Mouse (Mus musculus): ENCODE measurements around the gene Abhd12. TPM values are rescaled to one million over a fixed set of nuclear protein-coding genes. Genes with fewer than 3 reads are reported as not detected.

The Abhd12 gene
- polyA plus RNA-seq, 1 experiment from 2014 or later, result 65.8 TPM

GRCm38 (mm10) chr2:150904936-150905450 lies 452 bp upstream of the Abhd12 start, which contains the start of gene Gins1:
TSS of gene Gins1 (plus strand) at chr2:150905400.
- ATAC-seq, result no peak; the same call in 1 of the 2 replicates
- H3K4me2 ChIP-seq, result peak within 1 kb of the TSS; percentile 76
- WGBS, result 42% methylated on average over 9 of the region's 9 CpGs
- no peaks in the 10 kb centered on the region for H3K27me3 ChIP-seq
- H3K27ac ChIP-seq, result peak within 1 kb of the TSS; percentile 85
- peaks cover 22% of the 10 kb centered on the region for H3K4me1 ChIP-seq
- H3K4me3 ChIP-seq, result peak within 1 kb of the TSS; percentile 86
- peak within 1 kb of the TSS; percentile 86 for H3K9ac ChIP-seq
- no peaks in the 10 kb centered on the region for H3K9me3 ChIP-seq (replicated peaks)
- H3K36me3 ChIP-seq (ENCODE audit: poor library complexity, severe bottlenecking), result no peaks in the 10 kb centered on the region; the same call in 1 of the 2 replicates

- Histone ChIP-seq H3K4me2 (no peak overlapping the region; the same call in 1 of the 2 replicates), H3K9ac (no peak overlapping the region), H3K27ac (no peak overlapping the region), H3K9me3 (replicated peaks) (no peaks in the 10 kb centered on the region), H3K4me1 (peaks cover 21% of the 10 kb centered on the region), H3K27me3 (no peaks in the 10 kb centered on the region), H3K36me3 (ENCODE audit: poor library complexity, severe bottlenecking) (no peaks in the 10 kb centered on the region; the same call in 1 of the 2 replicates), H3K4me3 (peak overlapping the region; percentile 10; the same call in 1 of the 2 replicates)
- no peak for ATAC-seq
- WGBS, result 87% methylated on average over 8 of the region's 8 CpGs
Measured at GRCm38 (mm10) chr2:150902347-150902746, 2.2 kb downstream of the Abhd12 start.

- H3K36me3 ChIP-seq (ENCODE audit: poor library complexity, severe bottlenecking), result no peaks in the 10 kb centered on the region; the same call in 1 of the 2 replicates
- H3K9ac ChIP-seq, result no peak overlapping the region
- H3K9me3 ChIP-seq (replicated peaks), result no peaks in the 10 kb centered on the region
- no peak overlapping the region for H3K4me3 ChIP-seq
- no peak for ATAC-seq
- no peak overlapping the region for H3K4me2 ChIP-seq
- peaks cover 21% of the 10 kb centered on the region for H3K4me1 ChIP-seq
- no peak overlapping the region for H3K27ac ChIP-seq
- WGBS, result 97% methylated on average over 6 of the region's 6 CpGs
- H3K27me3 ChIP-seq, result no peaks in the 10 kb centered on the region
Measured at GRCm38 (mm10) chr2:150900341-150900740, 4.2 kb downstream of the Abhd12 start.

GRCm38 (mm10) chr2:150895691-150896252 lies 8.8 kb downstream of the Abhd12 start:
- no peak overlapping the region for H3K4me3 ChIP-seq
- no peak overlapping the region for H3K4me2 ChIP-seq
- H3K9ac ChIP-seq, result no peak overlapping the region
- H3K27ac ChIP-seq, result no peak overlapping the region
- no peaks in the 10 kb centered on the region; the same call in 1 of the 2 replicates for H3K36me3 ChIP-seq (ENCODE audit: poor library complexity, severe bottlenecking)
- 78% methylated on average over 7 of the region's 7 CpGs for WGBS
- H3K27me3 ChIP-seq, result no peaks in the 10 kb centered on the region
- H3K4me1 ChIP-seq, result no peaks in the 10 kb centered on the region
- ATAC-seq, result no peak
- no peaks in the 10 kb centered on the region for H3K9me3 ChIP-seq (replicated peaks)

DNA sequence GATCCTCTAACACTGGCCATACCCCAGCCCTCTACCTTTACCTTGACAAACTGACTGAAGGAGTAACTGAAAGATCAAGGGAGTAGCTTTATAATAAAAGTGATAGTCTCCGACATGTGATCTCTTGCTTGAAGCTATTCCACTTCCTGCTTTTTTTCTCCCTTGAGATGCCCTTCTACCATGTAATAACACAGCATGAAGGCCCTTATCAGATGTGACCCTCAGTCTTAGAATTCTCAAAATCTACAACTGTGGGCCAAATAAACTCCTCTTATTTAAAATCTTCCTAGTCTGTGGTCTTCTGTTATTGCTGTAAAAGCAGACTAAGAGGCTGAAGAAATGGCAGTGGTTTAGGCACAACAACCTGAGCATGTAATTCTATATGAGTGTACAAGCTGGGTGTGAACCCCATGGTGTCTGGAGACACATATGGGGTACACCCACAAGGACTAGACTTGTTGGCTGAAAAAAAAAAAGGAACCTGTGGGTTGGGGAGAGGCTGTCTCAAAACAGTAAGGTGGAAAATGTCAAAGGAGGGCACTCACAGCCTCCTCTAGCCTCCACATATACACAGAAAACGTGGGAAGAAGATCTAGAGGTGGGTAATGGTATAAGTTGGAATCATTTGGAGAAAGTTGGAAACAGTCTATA lies 9.8 kb downstream of the Abhd12 start:
- no peaks in the 10 kb centered on the region for H3K36me3 ChIP-seq (ENCODE audit: poor library complexity, severe bottlenecking)
- no peak overlapping the region for H3K4me2 ChIP-seq
- no peaks in the 10 kb centered on the region for H3K27me3 ChIP-seq
- no peak overlapping the region for H3K27ac ChIP-seq
- no peak overlapping the region for H3K4me3 ChIP-seq
- WGBS, result 83% methylated on average over 2 of the region's 2 CpGs
- ATAC-seq, result no peak
- H3K9ac ChIP-seq, result no peak overlapping the region
- no peaks in the 10 kb centered on the region for H3K4me1 ChIP-seq
- H3K9me3 ChIP-seq (replicated peaks), result no peaks in the 10 kb centered on the region

DNA sequence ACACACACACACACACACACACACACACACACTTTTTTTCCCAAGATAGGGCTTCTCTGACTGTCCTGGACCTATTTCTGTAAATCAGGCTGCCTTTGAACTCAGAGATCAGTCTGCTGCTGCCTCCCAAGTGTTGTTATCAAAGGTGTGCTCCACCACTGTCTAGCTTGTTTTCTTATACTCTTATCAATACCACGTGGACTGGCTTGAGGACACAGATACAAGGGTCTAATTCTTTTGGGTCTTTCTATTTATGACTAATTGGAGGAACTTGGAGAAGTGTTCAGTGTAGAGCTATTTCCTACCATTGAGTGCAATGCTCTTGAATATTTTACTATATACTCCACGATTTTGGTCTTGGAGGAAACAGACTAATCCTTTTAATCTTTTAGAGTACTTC lies 17.2 kb downstream of the Abhd12 start:
- Histone ChIP-seq H3K4me1 (no peaks in the 10 kb centered on the region), H3K4me3 (no peak overlapping the region), H3K36me3 (ENCODE audit: poor library complexity, severe bottlenecking) (no peaks in the 10 kb centered on the region; the same call in 1 of the 2 replicates), H3K4me2 (no peak overlapping the region), H3K9ac (no peak overlapping the region), H3K9me3 (replicated peaks) (0 out of 2 replicates have a peak, but pooled peaks cover 3% of the 10 kb centered on the region), H3K27me3 (no peaks in the 10 kb centered on the region), H3K27ac (no peak overlapping the region)
- ATAC-seq, result no peak
- WGBS, result 90% methylated on average over 2 of the region's 2 CpGs

DNA sequence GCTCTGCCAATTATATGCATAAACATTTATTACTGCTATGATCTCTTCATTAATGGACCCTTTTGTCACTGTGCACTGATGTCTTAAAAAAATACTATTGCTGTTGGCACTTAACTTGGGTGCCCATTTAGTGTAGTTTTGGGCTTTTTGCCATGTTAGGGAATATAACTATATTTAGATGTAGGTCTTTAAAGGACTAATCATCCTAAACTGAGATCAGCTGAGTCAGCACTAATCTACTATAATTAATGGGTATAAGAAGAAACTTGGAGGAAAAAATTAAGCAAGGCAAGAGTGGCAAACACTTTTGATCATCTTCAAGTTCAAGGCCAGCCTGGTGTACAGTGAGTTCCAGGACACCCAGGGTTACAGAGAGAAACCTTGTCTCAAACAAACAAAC lies 18.2 kb downstream of the Abhd12 start:
- 0 out of 2 replicates have a peak, but pooled peaks cover 3% of the 10 kb centered on the region for H3K9me3 ChIP-seq (replicated peaks)
- no peaks in the 10 kb centered on the region for H3K27me3 ChIP-seq
- no peak overlapping the region for H3K27ac ChIP-seq
- H3K36me3 ChIP-seq (ENCODE audit: poor library complexity, severe bottlenecking), result no peaks in the 10 kb centered on the region; the same call in 1 of the 2 replicates
- H3K4me3 ChIP-seq, result no peak overlapping the region
- H3K9ac ChIP-seq, result no peak overlapping the region
- H3K4me2 ChIP-seq, result no peak overlapping the region
- H3K4me1 ChIP-seq, result no peaks in the 10 kb centered on the region
- ATAC-seq, result no peak

DNA sequence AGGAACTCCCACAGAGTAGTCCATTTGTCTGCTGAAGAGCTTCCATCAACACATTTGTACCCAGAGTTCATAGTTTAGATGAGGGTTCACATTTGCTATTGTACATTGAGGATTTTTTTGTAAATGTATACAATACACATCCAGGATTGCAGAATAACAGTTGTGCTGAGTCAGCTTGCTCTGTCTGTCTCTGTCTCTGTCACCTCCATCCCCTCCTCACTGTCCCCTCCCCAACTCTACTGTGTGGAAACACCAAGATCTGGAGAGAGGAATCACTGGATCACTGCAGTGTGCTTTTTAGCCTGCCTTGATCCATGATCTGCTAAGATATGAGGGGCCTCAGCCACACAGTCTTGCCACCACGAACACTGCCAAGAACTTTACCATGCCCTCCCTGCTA lies 18.7 kb downstream of the Abhd12 start:
- H3K4me2 ChIP-seq, result no peak overlapping the region
- H3K9me3 ChIP-seq (replicated peaks), result 0 out of 2 replicates have a peak, but pooled peaks cover 3% of the 10 kb centered on the region
- no peaks in the 10 kb centered on the region for H3K27me3 ChIP-seq
- 83% methylated on average over 1 of the region's 1 CpGs for WGBS
- no peaks in the 10 kb centered on the region for H3K4me1 ChIP-seq
- no peak for ATAC-seq
- H3K36me3 ChIP-seq (ENCODE audit: poor library complexity, severe bottlenecking), result no peaks in the 10 kb centered on the region; the same call in 1 of the 2 replicates
- no peak overlapping the region for H3K4me3 ChIP-seq
- H3K9ac ChIP-seq, result no peak overlapping the region
- H3K27ac ChIP-seq, result no peak overlapping the region

- WGBS, result 94% methylated on average over 1 of the region's 1 CpGs
- Histone ChIP-seq H3K36me3 (ENCODE audit: poor library complexity, severe bottlenecking) (no peaks in the 10 kb centered on the region; the same call in 1 of the 2 replicates), H3K4me3 (no peak overlapping the region), H3K27me3 (no peaks in the 10 kb centered on the region), H3K4me2 (no peak overlapping the region), H3K9me3 (replicated peaks) (0 out of 2 replicates have a peak, but pooled peaks cover 3% of the 10 kb centered on the region), H3K4me1 (no peaks in the 10 kb centered on the region), H3K27ac (no peak overlapping the region), H3K9ac (no peak overlapping the region)
- ATAC-seq, result no peak
Measured at GRCm38 (mm10) chr2:150884779-150885110, 19.8 kb downstream of the Abhd12 start.

DNA sequence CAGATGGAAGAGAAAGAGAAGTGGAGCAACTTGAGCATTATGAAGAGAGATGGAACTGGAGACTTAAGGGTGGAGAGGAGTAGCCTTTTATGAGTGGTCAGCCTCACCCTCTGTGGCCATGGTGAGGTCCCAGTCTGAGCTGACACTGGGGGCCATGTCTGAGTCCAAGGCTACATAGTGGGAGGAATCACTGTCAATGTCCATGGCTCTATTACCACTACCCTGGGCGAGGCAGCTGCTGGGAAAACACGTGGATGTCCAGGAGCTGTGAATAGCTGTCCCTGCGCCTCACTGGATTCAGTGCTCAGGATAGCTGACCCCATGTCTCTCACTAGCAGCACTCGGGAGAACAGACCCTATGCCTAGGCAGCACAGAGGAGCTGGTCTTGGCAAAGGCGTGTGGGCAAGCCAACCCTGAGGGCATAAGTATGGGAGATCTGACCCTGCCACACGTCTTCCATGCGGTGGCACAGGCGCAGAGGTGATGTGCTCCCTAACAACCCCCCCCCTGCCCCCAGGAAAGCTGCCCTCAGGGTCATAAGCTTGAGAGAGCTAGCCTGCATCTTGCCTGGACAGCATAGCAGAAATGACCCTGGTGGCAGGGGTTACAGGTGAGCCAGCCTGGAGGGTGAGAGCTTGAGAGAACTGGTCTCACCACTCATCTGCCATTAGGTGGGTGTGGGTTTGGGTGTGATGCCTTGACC lies 20.3 kb downstream of the Abhd12 start:
- WGBS, result 93% methylated on average over 8 of the region's 8 CpGs

DNA sequence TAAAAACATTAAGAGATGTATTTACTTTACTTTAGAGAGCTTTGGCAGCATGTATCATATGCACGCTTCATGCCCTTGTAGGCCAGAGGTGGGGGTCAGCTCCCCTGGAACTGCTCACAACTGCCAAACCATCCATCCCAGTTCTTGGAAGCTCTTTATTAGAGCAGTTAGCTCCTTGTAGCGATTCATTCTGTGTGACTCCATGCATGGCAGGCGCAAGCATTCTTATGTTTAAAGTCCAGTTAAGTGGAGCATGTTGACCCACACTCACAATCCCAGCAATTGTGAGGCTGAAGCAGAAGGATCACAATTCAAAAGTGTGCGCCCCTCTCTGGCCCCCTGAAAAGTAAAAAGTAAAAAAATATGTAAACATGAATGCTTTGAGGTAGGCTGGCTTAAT lies 27.0 kb downstream of the Abhd12 start:
- Histone ChIP-seq H3K9ac (no peak overlapping the region), H3K9me3 (replicated peaks) (no peaks in the 10 kb centered on the region), H3K4me2 (no peak overlapping the region), H3K4me1 (no peaks in the 10 kb centered on the region), H3K4me3 (no peak overlapping the region), H3K27ac (no peak overlapping the region), H3K36me3 (ENCODE audit: poor library complexity, severe bottlenecking) (no peaks in the 10 kb centered on the region), H3K27me3 (no peaks in the 10 kb centered on the region)
- 87% methylated on average over 4 of the region's 4 CpGs for WGBS
- ATAC-seq, result no peak

More for the DNA sequence above, 20.3 kb downstream of the Abhd12 start:
- H3K9me3 ChIP-seq (replicated peaks), result 0 out of 2 replicates have a peak, but pooled peaks cover 3% of the 10 kb centered on the region
- H3K9ac ChIP-seq, result no peak overlapping the region
- H3K4me2 ChIP-seq, result no peak overlapping the region
- H3K27ac ChIP-seq, result no peak overlapping the region
- H3K4me3 ChIP-seq, result no peak overlapping the region
- H3K36me3 ChIP-seq (ENCODE audit: poor library complexity, severe bottlenecking), result no peaks in the 10 kb centered on the region; the same call in 1 of the 2 replicates
- ATAC-seq, result no peak
- H3K27me3 ChIP-seq, result no peaks in the 10 kb centered on the region
- no peaks in the 10 kb centered on the region for H3K4me1 ChIP-seq

GRCm38 (mm10) chr2:150875226-150875625 lies 29.3 kb downstream of the Abhd12 start:
- H3K36me3 ChIP-seq (ENCODE audit: poor library complexity, severe bottlenecking), result no peaks in the 10 kb centered on the region
- H3K4me2 ChIP-seq, result no peak overlapping the region
- H3K9me3 ChIP-seq (replicated peaks), result no peaks in the 10 kb centered on the region
- WGBS, result 98% methylated on average over 1 of the region's 1 CpGs
- H3K9ac ChIP-seq, result no peak overlapping the region
- no peaks in the 10 kb centered on the region for H3K27me3 ChIP-seq
- ATAC-seq, result no peak
- no peak overlapping the region for H3K27ac ChIP-seq
- H3K4me1 ChIP-seq, result no peaks in the 10 kb centered on the region
- no peak overlapping the region for H3K4me3 ChIP-seq

Data from forebrain, embryonic 13.5 days (tissue).